Mouse (Mus musculus) myocyte (in vitro differentiated cells): ENCODE measurements around the gene Wnt7b. TPM values are rescaled to one million over a fixed set of nuclear protein-coding genes. Genes with fewer than 3 reads are reported as not detected.
A peak's percentile ranks its signal among the peaks of the same experiment; 100 is the strongest.

ENCODE experiments used
- H3K27me3 ChIP-seq: one replicate; pipeline ENCODE4 v1.6.1; 2011; ENCODE audit not compliant: control insufficient read depth, insufficient read depth, insufficient read length
- H3K36me3 ChIP-seq: one replicate; pipeline ENCODE4 v1.6.1; 2011; ENCODE audit not compliant: control insufficient read depth, insufficient read depth
- H3K4me2 ChIP-seq: one replicate; pipeline ENCODE4 v1.6.1; 2011; ENCODE audit warnings: low read depth, control low read depth
- H3K4me3 ChIP-seq: one replicate; pipeline ENCODE4 v1.5.1; 2011; ENCODE audit warnings: mild to moderate bottlenecking, control low read depth, moderate library complexity
- H3K79me2 ChIP-seq: one replicate; pipeline ENCODE4 v1.6.1; 2011; ENCODE audit not compliant: control insufficient read depth, insufficient read depth
- H3ac ChIP-seq: one replicate; pipeline ENCODE4 v1.6.1; 2011; ENCODE audit not compliant: control insufficient read depth, insufficient read length
- CEBPB ChIP-seq: IDR thresholded peaks from 2 replicates; pipeline ENCODE4 v1.6.1; 2011; ENCODE audit warnings: mild to moderate bottlenecking, moderate library complexity; ENCODE audit not compliant: poor library complexity, insufficient read depth, severe bottlenecking
- E2F4 ChIP-seq: IDR thresholded peaks from one replicate; pipeline ENCODE4 v1.6.1; 2011; ENCODE audit warnings: mild to moderate bottlenecking, control low read depth, moderate library complexity; ENCODE audit not compliant: insufficient read depth
- MAX ChIP-seq: IDR thresholded peaks from one replicate; pipeline ENCODE4 v1.6.1; 2011; ENCODE audit warnings: low read depth, mild to moderate bottlenecking, control low read depth
- MYOD1 ChIP-seq, 3 experiments: IDR thresholded peaks; one replicate each; pipeline ENCODE4 v1.6.1; 2011; ENCODE audit warnings: control low read depth in 2 of 3, low read depth in 2 of 3, mild to moderate bottlenecking in 2 of 3, moderate library complexity in 1 of 3; ENCODE audit not compliant: insufficient read length in 2 of 3, control insufficient read depth in 1 of 3
- MYOG ChIP-seq, 3 experiments: IDR thresholded peaks; one replicate each; pipeline ENCODE4 v1.6.1; 2011; ENCODE audit warnings: control low read depth in 2 of 3, low read depth in 2 of 3, mild to moderate bottlenecking in 2 of 3; ENCODE audit not compliant: insufficient read length in 2 of 3, control insufficient read depth in 1 of 3, insufficient read depth in 1 of 3
- POLR2A ChIP-seq: IDR thresholded peaks from one replicate; pipeline ENCODE4 v1.6.1; 2011; ENCODE audit warnings: low read depth, mild to moderate bottlenecking, control low read depth, moderate library complexity; ENCODE audit not compliant: insufficient read length
- POLR2AphosphoS2 ChIP-seq: IDR thresholded peaks from one replicate; pipeline ENCODE4 v1.6.1; 2011; ENCODE audit warnings: low read depth, control low read depth; ENCODE audit not compliant: insufficient read length
- REST ChIP-seq: IDR thresholded peaks from one replicate; pipeline ENCODE4 v1.6.1; 2011; ENCODE audit warnings: mild to moderate bottlenecking, control low read depth, moderate library complexity; ENCODE audit not compliant: insufficient read depth, insufficient read length
- SRF ChIP-seq: IDR thresholded peaks from one replicate; pipeline ENCODE4 v1.6.1; 2011; ENCODE audit warnings: low read depth; ENCODE audit not compliant: control insufficient read depth, insufficient read length
- TCF12 ChIP-seq: IDR thresholded peaks from one replicate; pipeline ENCODE4 v1.6.1; 2011; ENCODE audit warnings: mild to moderate bottlenecking, control low read depth; ENCODE audit not compliant: poor library complexity, insufficient read depth, severe bottlenecking
- TCF3 ChIP-seq: IDR thresholded peaks from one replicate; pipeline ENCODE4 v1.6.1; 2011; ENCODE audit warnings: low read depth, control low read depth; ENCODE audit not compliant: insufficient read length
- USF1 ChIP-seq: IDR thresholded peaks from one replicate; pipeline ENCODE4 v1.6.1; 2011; ENCODE audit warnings: low read depth, mild to moderate bottlenecking, control low read depth, moderate library complexity
- polyA plus RNA-seq: library from polyadenylated mRNA; unstranded; fragments of >200 nt; fragmentation: generic; extraction: Trizol; gene quantifications from one replicate; pipeline ENCODE4 v1.2.1, GENCODE M21; 2012; ENCODE audit warnings: missing spikeins

The Wnt7b gene
- polyA plus RNA-seq, 1 experiment, result 7.9 TPM

- Histone ChIP-seq H3ac (no peak overlapping the region), H3K79me2 (no peaks in the 10 kb centered on the region), H3K4me3 (no peak overlapping the region), H3K36me3 (no peaks in the 10 kb centered on the region), H3K4me2 (peak overlapping the region; percentile 69), H3K27me3 (no peaks in the 10 kb centered on the region)
- peak; percentile 40 for TF ChIP-seq SRF
- TF ChIP-seq MYOD1 (IDR thresholded peaks at IDR 0.05; ENCODE audit: control insufficient read depth in 1 of 3, insufficient read length in 2 of 3, low read depth in 2 of 3), result peak in 2 of 3 experiments; percentile 95
- peak; percentile 61 to 98 (median 97) for TF ChIP-seq MYOG (IDR thresholded peaks at IDR 0.05; ENCODE audit: control insufficient read depth in 1 of 3, insufficient read depth in 1 of 3, insufficient read length in 2 of 3, low read depth in 2 of 3)
- no peak for TF ChIP-seq POLR2A
- TF ChIP-seq TCF12, result no peak
- no peak for TF ChIP-seq MAX
- TF ChIP-seq TCF3, result peak; percentile 77
- no peak for TF ChIP-seq REST
- TF ChIP-seq USF1, result no peak
- no peak for TF ChIP-seq CEBPB
Measured at GRCm38 (mm10) chr15:85505118-85505925, 77.0 kb downstream of the Wnt7b start.

- Histone ChIP-seq H3K36me3 (no peaks in the 10 kb centered on the region), H3K79me2 (no peaks in the 10 kb centered on the region), H3K4me2 (no peak within 1 kb of the TSS), H3ac (no peak within 1 kb of the TSS), H3K27me3 (peaks cover 14% of the 10 kb centered on the region), H3K4me3 (no peak within 1 kb of the TSS)
- TF ChIP-seq TCF3 (no peak), MAX (no peak), SRF (no peak), USF1 (no peak), E2F4 (no peak), POLR2AphosphoS2 (no peak), MYOD1 (IDR thresholded peaks at IDR 0.05; ENCODE audit: control insufficient read depth in 1 of 3, insufficient read length in 2 of 3, low read depth in 2 of 3) (no peak), TCF12 (no peak), POLR2A (no peak), REST (no peak), CEBPB (no peak), MYOG (IDR thresholded peaks at IDR 0.05; ENCODE audit: control insufficient read depth in 1 of 3, insufficient read depth in 1 of 3, insufficient read length in 2 of 3, low read depth in 2 of 3) (no peak)
Measured at GRCm38 (mm10) chr15:85503127-85503526, 79.1 kb downstream of the Wnt7b start, which contains the start of gene 7530416G11Rik. Gene 7530416G11Rik, minus strand, starts transcription at chr15:85503227.

- H3K27me3 ChIP-seq, result peaks cover 33% of the 10 kb centered on the region
- H3K36me3 ChIP-seq, result no peaks in the 10 kb centered on the region
- H3K4me3 ChIP-seq, result no peak overlapping the region
- no peak overlapping the region for H3ac ChIP-seq
- peak in 1 of 3 experiments; percentile 67 for TF ChIP-seq MYOG (IDR thresholded peaks at IDR 0.05; ENCODE audit: control insufficient read depth in 1 of 3, insufficient read depth in 1 of 3, insufficient read length in 2 of 3, low read depth in 2 of 3)
- TF ChIP-seq SRF, result no peak
- H3K4me2 ChIP-seq, result no peak overlapping the region
- no peaks in the 10 kb centered on the region for H3K79me2 ChIP-seq
Measured at GRCm38 (mm10) chr15:85500267-85500666, 82.0 kb downstream of the Wnt7b start.

GRCm38 (mm10) chr15:85497981-85498475, 84.2 kb downstream of the Wnt7b start:
- no peaks in the 10 kb centered on the region for H3K79me2 ChIP-seq
- no peak overlapping the region for H3K4me3 ChIP-seq
- H3K27me3 ChIP-seq, result peaks cover 54% of the 10 kb centered on the region
- no peak overlapping the region for H3K4me2 ChIP-seq
- no peak for TF ChIP-seq TCF3
- no peak for TF ChIP-seq SRF
- no peak for TF ChIP-seq TCF12
- no peak for TF ChIP-seq POLR2A
- TF ChIP-seq MYOG (IDR thresholded peaks at IDR 0.05; ENCODE audit: control insufficient read depth in 1 of 3, insufficient read depth in 1 of 3, insufficient read length in 2 of 3, low read depth in 2 of 3), result no peak
- TF ChIP-seq MAX, result no peak
- no peak for TF ChIP-seq REST
- no peak for TF ChIP-seq USF1
- no peak for TF ChIP-seq POLR2AphosphoS2
- TF ChIP-seq E2F4, result no peak
- TF ChIP-seq MYOD1 (IDR thresholded peaks at IDR 0.05; ENCODE audit: control insufficient read depth in 1 of 3, insufficient read length in 2 of 3, low read depth in 2 of 3), result no peak
- TF ChIP-seq CEBPB, result no peak
- no peak overlapping the region for H3ac ChIP-seq
- no peaks in the 10 kb centered on the region for H3K36me3 ChIP-seq

- TF ChIP-seq MAX (no peak), CEBPB (no peak), POLR2A (no peak), MYOD1 (IDR thresholded peaks at IDR 0.05; ENCODE audit: control insufficient read depth in 1 of 3, insufficient read length in 2 of 3, low read depth in 2 of 3) (no peak), SRF (no peak), MYOG (IDR thresholded peaks at IDR 0.05; ENCODE audit: control insufficient read depth in 1 of 3, insufficient read depth in 1 of 3, insufficient read length in 2 of 3, low read depth in 2 of 3) (no peak), TCF3 (no peak), E2F4 (no peak), USF1 (no peak), TCF12 (no peak), POLR2AphosphoS2 (no peak), REST (no peak)
- Histone ChIP-seq H3K27me3 (peaks cover 59% of the 10 kb centered on the region), H3K4me3 (no peak overlapping the region), H3K79me2 (no peaks in the 10 kb centered on the region), H3K36me3 (no peaks in the 10 kb centered on the region), H3K4me2 (no peak overlapping the region), H3ac (no peak overlapping the region)
Measured at GRCm38 (mm10) chr15:85497548-85497947, 84.7 kb downstream of the Wnt7b start.
